Mouse (Mus musculus) testis, adult 2 months (tissue): ENCODE measurements at regions not wholly inside any gene's neighbourhood (a gene's known extent, or its start where the extent isn't known, plus 50 kb on each side); places are given as distances from the start of the nearest gene placed in this dataset.

ENCODE experiments used
- CTCF ChIP-seq: fragments of 200-500 bp; IDR thresholded peaks from 2 replicates; pipeline ENCODE4 v1.5.1; 2012; ENCODE audit warnings: low read depth, mild to moderate bottlenecking, inconsistent platforms, low read length, moderate library complexity; ENCODE audit not compliant: control insufficient read depth, insufficient read depth, insufficient replicate concordance
- POLR2A ChIP-seq: fragments of 200-500 bp; IDR thresholded peaks from 2 replicates; pipeline ENCODE4 v1.6.1; 2012; ENCODE audit warnings: low read depth, mild to moderate bottlenecking, inconsistent platforms, low read length, moderate library complexity; ENCODE audit not compliant: control insufficient read depth

- TF ChIP-seq CTCF (no peak), POLR2A (no peak)
Measured at GRCm38 (mm10) chr19:21050994-21051721, 97.2 kb upstream of the Tmc1 start.
